Mouse (Mus musculus) embryo, embryonic 10 days (tissue): ENCODE measurements around the gene BC049730.
"Not testable (repeated sequence)": the region's sequence is repeated elsewhere in the genome, so short reads cannot be mapped to it uniquely, and the experiment has no call there.

Experiments
- DNase-seq: peaks from one replicate; pipeline ENCODE4 v3.0.0-alpha.2; 2015; ENCODE audit warnings: low spot score

Gene BC049730

DNA sequence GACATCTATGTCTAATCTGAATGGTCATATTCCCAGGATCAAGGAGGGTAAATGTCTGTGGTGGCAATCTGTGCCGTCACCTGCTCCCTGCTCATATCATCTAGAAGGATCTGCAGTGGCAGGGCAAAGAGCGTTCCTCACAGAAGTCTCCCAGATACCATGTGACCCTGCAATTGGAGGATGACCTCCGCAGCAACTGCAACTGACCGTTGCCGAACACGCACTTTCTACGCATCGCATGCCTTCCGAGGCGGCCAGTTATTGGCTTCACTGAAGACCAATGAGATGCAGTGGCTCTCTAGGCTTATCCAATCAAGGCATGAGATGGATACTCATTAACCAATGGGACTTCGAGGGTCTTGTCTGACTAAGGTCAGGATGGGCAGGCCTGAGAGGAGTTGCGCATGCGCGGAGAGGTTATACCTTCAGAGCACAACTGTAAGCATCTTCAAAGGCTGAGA lies at the start of gene BC049730:
Gene BC049730 (plus strand): TSS at position 411 of the 461 bp plus-strand sequence.
- no peak for DNase-seq

- DNase-seq: no peak
Observed at GRCm38 (mm10) chr7:24659737-24660357, 49.2 kb upstream of the BC049730 start.

DNA sequence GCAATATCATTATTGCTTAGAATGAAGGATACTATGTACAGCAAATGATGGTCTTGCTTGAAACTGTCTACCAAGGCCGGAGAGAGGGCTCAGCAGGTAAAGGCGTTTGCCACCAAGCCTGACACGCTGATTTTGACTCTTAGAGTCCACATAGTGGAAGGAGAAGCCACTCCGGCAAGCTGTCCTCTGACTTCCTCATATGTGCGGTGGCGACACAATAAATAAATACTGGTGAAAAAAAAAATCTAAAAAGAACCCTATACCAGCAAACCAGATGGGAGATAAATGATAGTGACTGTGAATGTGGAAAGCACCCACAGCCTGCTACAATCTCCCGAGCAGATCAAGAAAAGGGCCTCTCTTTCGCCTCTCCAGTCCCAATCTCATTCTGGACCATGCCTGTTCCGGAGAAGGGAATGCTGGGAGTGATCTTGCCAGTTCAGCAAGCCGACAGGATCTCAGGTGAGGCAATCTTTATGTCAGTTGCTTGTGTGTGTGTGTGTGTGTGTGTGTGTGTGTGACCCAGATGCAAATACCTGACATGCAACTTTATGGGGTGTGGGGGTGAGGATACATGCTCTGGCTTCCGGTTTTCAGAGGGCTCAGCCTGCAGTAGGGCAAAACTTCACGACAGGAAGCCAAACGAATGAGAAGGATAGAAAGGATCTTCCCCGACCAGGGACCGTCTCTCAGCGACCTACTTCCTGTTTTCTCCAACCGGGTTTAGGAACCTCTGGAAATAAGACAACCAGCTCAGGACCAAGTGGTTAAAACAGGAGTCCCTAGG lies 47.7 kb upstream of the BC049730 start:
- DNase-seq: no peak

- peak; percentile 85 for DNase-seq
Observed at GRCm38 (mm10) chr7:24662575-24662974, 46.5 kb upstream of the BC049730 start.

- DNase-seq: no peak
Observed at GRCm38 (mm10) chr7:24664301-24664700, 44.7 kb upstream of the BC049730 start.

- DNase-seq: no peak
Observed at GRCm38 (mm10) chr7:24664959-24665358, 44.1 kb upstream of the BC049730 start.

DNA sequence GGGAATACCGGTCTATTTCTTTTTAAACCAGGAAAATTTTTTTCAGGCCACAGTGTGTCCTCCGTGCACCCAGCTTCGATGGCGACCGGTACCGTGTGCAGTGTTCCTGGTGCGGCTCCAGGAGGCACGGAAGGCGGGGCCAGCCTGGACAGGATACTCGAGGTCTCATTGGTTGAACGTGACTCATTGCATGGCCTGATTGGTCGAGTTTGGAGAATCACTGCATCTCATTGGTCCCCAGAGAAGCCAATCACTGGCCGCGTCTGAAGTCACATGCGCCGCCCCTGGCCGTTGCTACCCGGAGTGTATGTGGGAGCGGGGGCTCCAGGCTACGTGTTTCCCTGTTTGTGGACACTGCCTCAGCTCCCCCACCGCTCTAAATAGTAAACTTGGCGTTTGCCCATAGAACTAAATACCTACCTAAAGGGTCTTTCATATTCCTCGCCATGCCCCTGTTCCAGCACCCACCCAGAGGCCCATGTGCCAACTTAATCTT lies 37.0 kb upstream of the BC049730 start:
- no peak for DNase-seq

DNA sequence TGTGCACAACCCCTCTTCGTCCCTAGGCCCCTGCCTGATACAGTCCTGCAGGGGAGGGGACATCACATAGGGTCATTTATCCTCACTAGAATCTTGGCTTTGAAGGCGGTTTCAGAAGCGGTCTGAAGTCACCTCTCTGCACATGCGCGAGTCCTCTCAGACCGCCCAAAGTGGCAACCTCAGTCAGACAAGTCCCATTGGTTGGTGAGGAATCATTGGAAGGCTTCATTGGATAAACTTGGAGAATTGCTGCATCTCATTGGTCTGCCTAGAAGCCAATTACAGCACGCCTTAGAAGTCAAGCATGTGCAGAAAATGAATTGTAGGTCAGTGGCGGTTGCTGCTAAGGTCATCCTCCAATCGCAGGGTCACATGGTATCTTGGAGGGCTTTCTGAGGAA lies 32.5 kb upstream of the BC049730 start, which contains the start of gene Tex101:
Gene Tex101 (minus strand): TSS at position 101 of the 400 bp plus-strand sequence.
- DNase-seq: no peak

DNA sequence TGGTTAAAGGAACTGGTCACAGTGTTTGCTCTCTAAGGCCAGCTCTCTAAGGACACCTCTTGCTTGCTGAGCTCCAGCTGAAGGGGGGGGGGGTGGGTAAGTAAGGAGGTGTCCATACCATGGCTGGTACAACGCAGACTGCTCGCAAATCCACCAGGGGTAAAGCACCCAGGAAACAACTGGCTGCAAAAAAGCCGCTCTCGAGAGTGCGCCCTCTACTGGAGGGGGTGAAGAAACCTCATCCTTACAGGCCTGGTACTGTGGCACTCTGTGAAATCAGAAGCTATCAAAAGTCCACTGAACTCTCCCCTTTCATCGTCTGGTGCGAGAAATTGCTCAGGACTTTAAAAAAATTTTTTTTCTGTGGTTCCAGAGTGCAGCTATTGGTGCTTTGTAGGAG lies 24.9 kb upstream of the BC049730 start:
- not testable (repeated sequence) for DNase-seq

GRCm38 (mm10) chr7:24687519-24687918 lies 21.5 kb upstream of the BC049730 start:
- not testable (repeated sequence) for DNase-seq

DNA sequence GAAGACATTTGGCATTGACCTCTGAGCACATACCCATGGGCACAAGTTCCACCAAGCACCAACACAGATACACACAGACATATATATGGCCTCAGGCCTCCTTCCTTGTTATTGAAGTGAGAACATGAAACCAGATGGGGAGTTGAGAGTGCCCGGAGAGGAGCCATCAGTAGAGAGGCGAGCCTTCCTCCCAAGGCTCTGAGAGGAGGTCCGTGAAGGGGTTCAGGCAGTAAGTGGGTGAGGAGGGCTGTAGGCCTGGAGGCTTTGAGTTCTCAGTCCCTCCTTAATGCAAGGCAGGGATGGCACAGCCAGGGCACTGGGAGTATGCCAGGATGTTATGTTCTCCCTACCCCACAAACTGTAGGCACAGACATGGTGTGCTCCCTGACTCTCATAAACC lies 16.3 kb upstream of the BC049730 start:
- DNase-seq: not testable (repeated sequence)

- not testable (repeated sequence) for DNase-seq
Observed at GRCm38 (mm10) chr7:24697891-24698290, 11.2 kb upstream of the BC049730 start.

DNA sequence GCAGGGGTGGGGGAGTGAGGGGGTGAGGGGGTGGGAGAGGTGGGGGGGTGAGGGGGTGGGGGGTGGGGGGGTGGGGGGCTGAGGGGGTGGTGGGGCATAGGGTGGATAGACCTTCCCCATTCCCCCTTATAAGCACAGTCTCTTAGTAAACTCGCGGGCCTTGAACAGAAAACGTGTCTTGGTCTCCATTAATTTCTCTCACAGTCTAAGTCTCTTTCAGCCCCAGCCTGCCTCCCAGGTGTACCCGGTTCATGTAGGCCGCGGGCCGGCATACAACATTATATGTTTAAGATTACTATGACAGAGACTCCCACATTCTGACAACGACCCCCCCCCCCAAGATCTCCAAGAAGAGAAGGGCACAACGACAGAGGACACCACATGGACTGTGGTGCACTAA lies 6.2 kb upstream of the BC049730 start:
- DNase-seq: not testable (repeated sequence)

- no peak for DNase-seq
Observed at GRCm38 (mm10) chr7:24715039-24715438, 6.0 kb downstream of the BC049730 start.

- not testable (repeated sequence) for DNase-seq
Observed at GRCm38 (mm10) chr7:24726808-24727207, 17.8 kb downstream of the BC049730 start, which contains the start of gene Gm4763. Gm4763 (minus strand) TSS chr7:24726908.

GRCm38 (mm10) chr7:24735970-24736670 lies 27.1 kb downstream of the BC049730 start:
- DNase-seq: peak; percentile 84

GRCm38 (mm10) chr7:24750695-24751094 lies 41.7 kb downstream of the BC049730 start:
- DNase-seq: no peak

GRCm38 (mm10) chr7:24751610-24752009 lies 42.6 kb downstream of the BC049730 start:
- DNase-seq: no peak

- DNase-seq: no peak
Observed at GRCm38 (mm10) chr7:24753476-24753875, 44.4 kb downstream of the BC049730 start.

- no peak for DNase-seq
Observed at GRCm38 (mm10) chr7:24758520-24758919, 49.5 kb downstream of the BC049730 start.

GRCm38 (mm10) chr7:24760211-24760610 lies 51.2 kb downstream of the BC049730 start, which contains the start of gene Cd177:
Cd177 (minus strand) TSS chr7:24760311.
- no peak for DNase-seq

DNA sequence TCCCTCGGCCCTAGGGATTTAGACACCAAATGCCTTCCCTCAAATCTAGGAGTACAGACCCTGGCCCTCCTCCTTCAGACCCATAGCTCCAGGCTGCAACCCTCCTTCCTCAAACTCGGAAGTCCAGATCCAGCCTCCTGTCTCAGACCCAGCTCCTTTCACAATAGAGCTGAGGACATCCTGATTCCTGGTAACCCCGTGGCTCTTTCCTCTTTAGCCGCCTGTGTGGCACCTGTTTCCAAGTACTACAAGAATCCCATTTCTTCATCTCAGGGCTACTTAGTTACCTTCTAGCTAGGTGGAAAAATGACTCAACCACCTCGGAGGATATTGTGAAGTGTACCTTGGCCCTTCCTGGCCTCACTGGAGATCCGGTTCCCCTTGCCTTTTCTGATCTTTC lies 52.1 kb downstream of the BC049730 start:
- DNase-seq: no peak
